Mouse (Mus musculus) limb, embryonic 14.5 days (tissue): ENCODE measurements at regions not wholly inside any gene's neighbourhood (a gene's known extent, or its start where the extent isn't known, plus 50 kb on each side); places are given as distances from the start of the nearest gene placed in this dataset.
"Not testable (repeated sequence)": the region's sequence is repeated elsewhere in the genome, so short reads cannot be mapped to it uniquely, and the experiment has no call there.

ENCODE experiments used
- ATAC-seq: fragments of 200-750 bp; cut with Nextera tagmentation; 2 replicates; pipeline ENCODE4 v1.8.0; 2017; ENCODE audit warnings: low read depth, moderate number of reproducible peaks, moderate TSS enrichment; ENCODE audit not compliant: low FRiP score
- DNase-seq: peaks from one replicate; pipeline ENCODE4 v3.0.0-alpha.2; 2015; ENCODE audit warnings: low spot score
- H3K27ac ChIP-seq: fragments of 300-500 bp; sonication (generic); replicated peaks from 2 replicates; pipeline ENCODE4 v1.5.1; 2014; ENCODE audit warnings: low read depth, mild to moderate bottlenecking, low read length, moderate library complexity, mixed read lengths
- H3K27me3 ChIP-seq: fragments of 300-500 bp; sonication (generic); 2 replicates; pipeline ENCODE4 v1.6.1; 2014; ENCODE audit warnings: low read length, mixed read lengths; ENCODE audit not compliant: control insufficient read depth, insufficient read depth
- H3K36me3 ChIP-seq: fragments of 300-500 bp; sonication (generic); 2 replicates; pipeline ENCODE4 v1.6.1; 2014; ENCODE audit warnings: mild to moderate bottlenecking, low read length, moderate library complexity, mixed read lengths; ENCODE audit not compliant: control insufficient read depth, insufficient read depth
- H3K4me1 ChIP-seq: fragments of 300-500 bp; sonication (generic); 2 replicates; pipeline ENCODE4 v1.6.1; 2014; ENCODE audit warnings: antibody characterized with exemption, low read length, mixed read lengths; ENCODE audit not compliant: control insufficient read depth, insufficient read depth
- H3K4me2 ChIP-seq: fragments of 300-500 bp; sonication (generic); replicated peaks from 2 replicates; pipeline ENCODE4 v1.6.1; 2014; ENCODE audit warnings: low read depth, mild to moderate bottlenecking, low read length, moderate library complexity; ENCODE audit not compliant: severe bottlenecking
- H3K4me3 ChIP-seq: fragments of 300-500 bp; sonication (generic); replicated peaks from 2 replicates; pipeline ENCODE4 v1.5.1; 2014; ENCODE audit warnings: low read length
- H3K9ac ChIP-seq: fragments of 300-500 bp; sonication (generic); 2 replicates; pipeline ENCODE4 v1.6.1; 2014; ENCODE audit warnings: mild to moderate bottlenecking, low read depth, low read length, moderate library complexity; ENCODE audit not compliant: severe bottlenecking
- H3K9me3 ChIP-seq: fragments of 300-500 bp; sonication (generic); 2 replicates; pipeline ENCODE4 v1.6.1; 2016; ENCODE audit warnings: low read length; ENCODE audit not compliant: control insufficient read depth
- POLR2A ChIP-seq: fragments of 200-500 bp; IDR thresholded peaks from 2 replicates; pipeline ENCODE4 v1.8.0; 2012; ENCODE audit warnings: inconsistent platforms, mild to moderate bottlenecking, moderate library complexity, borderline replicate concordance; ENCODE audit not compliant: insufficient read depth, insufficient read length; ENCODE audit errors: extremely low read depth
- WGBS: fragments of 180-500 bp; shearing (Covaris S2); extraction: QIAGEN DNeasy Blood & Tissue Kit; methylation state at CpG from one replicate; pipeline ENCODE4 v1.1.7; 2014; 5-methylcytosine and 5-hydroxymethylcytosine counted together

- no peak for ATAC-seq
- H3K4me2 ChIP-seq = no peak overlapping the region
- WGBS = 82% methylated on average over 5 of the region's 5 CpGs
Observed at GRCm38 (mm10) chr7:87096500-87096899, 100.6 kb downstream of the Vmn2r79 start.

DNA sequence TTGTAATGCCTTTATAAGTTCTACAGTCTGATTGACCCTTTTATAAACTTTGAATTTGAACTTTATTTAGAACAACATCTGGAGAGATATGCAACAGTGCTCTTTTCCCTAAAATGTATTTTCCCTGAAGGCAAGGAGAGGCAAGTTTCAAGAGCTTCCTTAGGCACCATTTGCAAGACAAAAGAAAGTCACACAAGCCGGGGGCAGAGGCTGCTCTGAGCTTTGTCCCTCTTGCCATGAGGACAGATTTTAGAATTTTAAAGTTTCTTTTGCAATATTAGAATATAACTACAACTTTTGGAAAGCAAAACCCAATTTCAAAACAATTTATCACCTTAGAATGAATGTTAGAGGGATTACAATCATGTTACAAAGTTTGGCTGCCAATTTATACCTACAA lies 103.7 kb downstream of the Vmn2r79 start:
- not testable (repeated sequence) for DNase-seq, ATAC-seq

More at GRCm38 (mm10) chr7:87096500-87096899, 100.6 kb downstream of the Vmn2r79 start:
- H3K4me3 ChIP-seq = no peak overlapping the region
- no peak overlapping the region for H3K27ac ChIP-seq
- no peak for DNase-seq
- H3K4me1 ChIP-seq = no peaks in the 10 kb centered on the region
- H3K9me3 ChIP-seq = peaks cover 7% of the 10 kb centered on the region
- H3K27me3 ChIP-seq = no peaks in the 10 kb centered on the region
- TF ChIP-seq POLR2A = no peak
- no peaks in the 10 kb centered on the region for H3K36me3 ChIP-seq
- no peak overlapping the region for H3K9ac ChIP-seq

DNA sequence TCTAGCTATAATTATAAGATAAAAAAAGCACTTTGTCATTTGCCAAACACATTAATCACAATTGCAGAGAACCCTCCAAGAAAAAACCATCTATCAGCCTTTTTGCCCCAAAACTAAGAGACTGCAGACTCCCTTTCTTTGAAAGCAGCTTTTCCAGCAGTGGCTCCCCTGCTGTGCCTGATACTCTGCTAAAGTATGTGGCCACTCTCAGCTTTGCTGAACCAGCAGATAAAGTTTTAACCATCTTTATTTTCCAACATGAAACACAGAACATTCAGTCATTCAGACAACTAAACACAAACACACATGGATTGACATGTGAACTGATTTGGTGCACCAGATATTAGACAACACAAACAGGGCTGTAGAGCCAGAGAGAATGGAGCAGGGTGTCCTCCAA lies 104.5 kb downstream of the Vmn2r79 start:
- H3K36me3 ChIP-seq, H3K4me2 ChIP-seq, DNase-seq, H3K27ac ChIP-seq, ATAC-seq, H3K9ac ChIP-seq, H3K4me1 ChIP-seq, H3K9me3 ChIP-seq, H3K4me3 ChIP-seq, H3K27me3 ChIP-seq: not testable (repeated sequence)

More for the DNA sequence above, 103.7 kb downstream of the Vmn2r79 start:
- not testable (repeated sequence) for H3K9me3 ChIP-seq, H3K4me1 ChIP-seq, H3K27me3 ChIP-seq, H3K4me2 ChIP-seq, H3K36me3 ChIP-seq, H3K9ac ChIP-seq, H3K27ac ChIP-seq, H3K4me3 ChIP-seq
- 60% methylated on average over 1 of the region's 1 CpGs for WGBS

DNA sequence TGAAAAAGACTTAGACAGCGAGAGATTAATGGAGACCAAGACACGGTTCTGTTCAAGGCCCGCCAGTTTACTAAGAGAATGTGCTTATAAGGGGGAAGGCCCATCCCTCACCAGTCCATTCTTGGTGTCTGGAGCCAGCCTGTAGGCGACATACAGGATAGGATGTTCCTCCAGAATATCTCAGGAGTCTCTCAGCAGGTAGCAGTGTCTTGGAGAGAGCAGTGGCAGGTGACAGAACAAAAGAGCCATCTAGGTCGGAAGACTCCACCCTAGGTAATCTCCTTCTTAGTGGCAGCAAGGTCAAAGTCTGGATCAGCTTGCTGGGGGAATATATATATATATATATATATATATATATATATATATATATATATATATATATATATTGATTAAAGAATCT lies 105.4 kb downstream of the Vmn2r79 start:
- not testable (repeated sequence) for DNase-seq, ATAC-seq, H3K9me3 ChIP-seq, H3K4me1 ChIP-seq, H3K9ac ChIP-seq, H3K4me2 ChIP-seq, H3K27me3 ChIP-seq, H3K4me3 ChIP-seq, H3K36me3 ChIP-seq, H3K27ac ChIP-seq
- 77% methylated on average over 5 of the region's 5 CpGs for WGBS

DNA sequence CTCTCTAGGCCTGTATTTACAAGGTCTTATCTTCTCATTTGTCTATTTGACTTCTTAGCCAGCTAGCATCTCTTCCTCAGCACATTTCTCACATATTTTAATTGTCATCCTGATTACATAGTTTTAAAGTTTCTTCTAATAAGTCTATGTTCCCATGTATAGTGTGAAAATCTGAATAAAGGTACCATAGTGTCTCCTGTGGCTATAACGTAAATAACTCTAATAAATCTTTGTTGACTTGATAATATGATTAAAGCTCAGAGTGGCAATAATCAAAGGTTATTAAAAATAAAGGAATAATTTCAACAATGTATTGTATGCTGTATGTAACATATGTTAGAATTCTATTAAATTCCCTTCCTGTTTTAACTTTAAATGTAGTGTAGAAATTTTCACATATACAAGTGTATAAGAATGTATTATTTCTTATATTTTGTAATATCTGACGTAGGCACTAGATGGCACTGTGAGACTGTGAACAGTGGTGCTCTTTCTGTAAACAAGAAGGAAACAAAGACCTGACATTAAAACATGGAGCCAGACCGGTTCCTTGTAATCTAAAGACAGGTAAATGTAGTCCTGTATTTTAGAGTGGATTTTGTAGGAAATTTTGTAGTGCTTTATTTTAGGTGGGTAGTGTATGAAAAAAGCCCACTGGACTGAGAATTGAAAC lies 114.5 kb downstream of the Vmn2r79 start:
- Histone ChIP-seq H3K9me3 (no peaks in the 10 kb centered on the region), H3K4me1 (no peaks in the 10 kb centered on the region), H3K27ac (no peak overlapping the region), H3K4me3 (no peak overlapping the region), H3K4me2 (peak overlapping the region; percentile 27), H3K9ac (no peak overlapping the region), H3K36me3 (no peaks in the 10 kb centered on the region), H3K27me3 (no peaks in the 10 kb centered on the region)
- 27% methylated on average over 3 of the region's 3 CpGs for WGBS
- DNase-seq (peak; percentile 64), ATAC-seq (peak; percentile 70; the same call in 1 of the 2 replicates)
- no peak for TF ChIP-seq POLR2A

GRCm38 (mm10) chr7:87110985-87111372 lies 115.1 kb downstream of the Vmn2r79 start:
- Histone ChIP-seq H3K4me2 (peak overlapping the region; percentile 27), H3K4me1 (no peaks in the 10 kb centered on the region), H3K9ac (no peak overlapping the region), H3K4me3 (no peak overlapping the region), H3K36me3 (no peaks in the 10 kb centered on the region), H3K27me3 (no peaks in the 10 kb centered on the region), H3K9me3 (no peaks in the 10 kb centered on the region), H3K27ac (no peak overlapping the region)
- WGBS = 59% methylated on average over 4 of the region's 4 CpGs
- DNase-seq (no peak), ATAC-seq (no peak)
- no peak for TF ChIP-seq POLR2A
